Mouse (Mus musculus) MEL (cell line): ENCODE measurements around the gene Naif1. TPM values are rescaled to one million over a fixed set of nuclear protein-coding genes. Genes with fewer than 3 reads are reported as not detected.
A peak's percentile ranks its signal among the peaks of the same experiment; 100 is the strongest.

Source experiments
- DNase-seq: peaks from one replicate; pipeline ENCODE4 v3.0.0; 2011; ENCODE audit warnings: low read depth, low spot score
- H3K27ac ChIP-seq: 2 replicates; pipeline ENCODE4 v1.5.1; 2012; ENCODE audit warnings: low read depth, mild to moderate bottlenecking, control low read depth, low read length, moderate library complexity; ENCODE audit not compliant: control insufficient read depth
- H3K27me3 ChIP-seq, 2 experiments: fragments of 150-350 bp in 1 of 2; sonication (generic) in 1 of 2; 2 replicates each; pipeline ENCODE4 v1.6.1; 2012; ENCODE audit warnings: low read length in 2 of 2, mild to moderate bottlenecking in 2 of 2, improper control_type of control experiment in 1 of 2, moderate library complexity in 1 of 2; ENCODE audit not compliant: insufficient read depth in 2 of 2, control insufficient read depth in 1 of 2
- H3K36me3 ChIP-seq, 2 experiments: 2 replicates each; pipeline ENCODE4 v1.6.1; 2012 to 2014; ENCODE audit warnings: low read length in 2 of 2, improper control_type of control experiment in 1 of 2, inconsistent platforms in 1 of 2, mild to moderate bottlenecking in 1 of 2; ENCODE audit not compliant: insufficient read depth in 2 of 2, control insufficient read depth in 1 of 2
- H3K4me1 ChIP-seq, 2 experiments: fragments of 150-350 bp in 1 of 2; sonication (generic) in 1 of 2; 2 replicates each; pipeline ENCODE4 v1.6.1; 2012; ENCODE audit warnings: low read length in 2 of 2, improper control_type of control experiment in 1 of 2, mild to moderate bottlenecking in 1 of 2; ENCODE audit not compliant: insufficient read depth in 2 of 2, control insufficient read depth in 1 of 2
- H3K4me3 ChIP-seq, 2 experiments: fragments of 150-350 bp in 1 of 2; sonication (generic) in 1 of 2; 2 replicates each; pipeline ENCODE4 v1.5.1; 2012; ENCODE audit warnings: low read depth in 2 of 2, low read length in 2 of 2, mild to moderate bottlenecking in 2 of 2, moderate library complexity in 2 of 2, control low read depth in 1 of 2, improper control_type of control experiment in 1 of 2; ENCODE audit not compliant: control insufficient read depth in 1 of 2, insufficient read depth in 1 of 2
- H3K79me2 ChIP-seq: 2 replicates; pipeline ENCODE4 v1.6.1; 2012; ENCODE audit warnings: mild to moderate bottlenecking, low read length, moderate library complexity; ENCODE audit not compliant: control insufficient read depth, poor library complexity, insufficient read depth
- H3K9ac ChIP-seq: 2 replicates; pipeline ENCODE4 v1.6.1; 2012; ENCODE audit warnings: low read depth, mild to moderate bottlenecking, control low read depth, low read length, moderate library complexity; ENCODE audit not compliant: control insufficient read depth, poor library complexity, severe bottlenecking
- H3K9me3 ChIP-seq: fragments of 150-350 bp; sonication (generic); replicated peaks from 2 replicates; pipeline ENCODE4 v1.6.1; 2012; ENCODE audit warnings: mild to moderate bottlenecking, low read length, improper control_type of control experiment, moderate library complexity; ENCODE audit not compliant: insufficient read depth
- BHLHE40 ChIP-seq: IDR thresholded peaks from 2 replicates; pipeline ENCODE4 v1.6.1; 2012; ENCODE audit warnings: low read depth, mild to moderate bottlenecking, inconsistent platforms, low read length, improper control_type of control experiment, borderline replicate concordance
- CHD1 ChIP-seq: IDR thresholded peaks from 2 replicates; pipeline ENCODE4 v1.6.1; 2012; ENCODE audit warnings: low read depth, mild to moderate bottlenecking, inconsistent platforms, low read length, improper control_type of control experiment
- CHD2 ChIP-seq: IDR thresholded peaks from 2 replicates; pipeline ENCODE4 v1.6.1; 2011; ENCODE audit warnings: low read length, improper control_type of control experiment
- CTCF ChIP-seq, 3 experiments: IDR thresholded peaks in 2 of 3; conservative IDR thresholded peaks in 1 of 3; 2 replicates each; pipeline ENCODE4 v1.5.1; 2011 to 2012; ENCODE audit warnings: low read length in 3 of 3, low read depth in 2 of 3, mild to moderate bottlenecking in 2 of 3, improper control_type of control experiment in 1 of 3, inconsistent platforms in 1 of 3, mixed read lengths in 1 of 3, moderate library complexity in 1 of 3; ENCODE audit not compliant: control insufficient read depth in 1 of 3, insufficient read depth in 1 of 3, poor library complexity in 1 of 3, severe bottlenecking in 1 of 3
- E2F4 ChIP-seq: IDR thresholded peaks from 2 replicates; pipeline ENCODE4 v1.6.1; 2011; ENCODE audit warnings: low read depth, low read length, improper control_type of control experiment, borderline replicate concordance
- ELF1 ChIP-seq: IDR thresholded peaks from 2 replicates; pipeline ENCODE4 v1.6.1; 2014; ENCODE audit warnings: low read depth, mild to moderate bottlenecking, inconsistent platforms, low read length, improper control_type of control experiment, moderate library complexity
- EP300 ChIP-seq, 2 experiments: IDR thresholded peaks; 2 replicates each; pipeline ENCODE4 v1.6.1; 2011; ENCODE audit warnings: improper control_type of control experiment in 2 of 2, low read length in 2 of 2, low read depth in 1 of 2, mild to moderate bottlenecking in 1 of 2
- ETS1 ChIP-seq: IDR thresholded peaks from 2 replicates; pipeline ENCODE4 v1.6.1; 2012; ENCODE audit warnings: low read depth, mild to moderate bottlenecking, inconsistent platforms, low read length, improper control_type of control experiment, moderate library complexity
- GABPA ChIP-seq: IDR thresholded peaks from 2 replicates; pipeline ENCODE4 v1.6.1; 2012; ENCODE audit warnings: low read depth, mild to moderate bottlenecking, inconsistent platforms, low read length, improper control_type of control experiment, moderate library complexity
- HCFC1 ChIP-seq: IDR thresholded peaks from 2 replicates; pipeline ENCODE4 v1.6.1; 2012; ENCODE audit warnings: low read depth, mild to moderate bottlenecking, inconsistent platforms, low read length, improper control_type of control experiment, moderate library complexity
- JUND ChIP-seq: IDR thresholded peaks from 2 replicates; pipeline ENCODE4 v1.6.1; 2011; ENCODE audit warnings: low read depth, mild to moderate bottlenecking, improper control_type of control experiment, low read length
- KAT2A ChIP-seq: conservative IDR thresholded peaks from 2 replicates; pipeline ENCODE4 v1.6.1; 2012; ENCODE audit warnings: low read depth, low read length, improper control_type of control experiment, inconsistent platforms
- MAFK ChIP-seq: IDR thresholded peaks from 2 replicates; pipeline ENCODE4 v1.6.1; 2011; ENCODE audit warnings: low read depth, mild to moderate bottlenecking, low read length, improper control_type of control experiment, borderline replicate concordance
- MAX ChIP-seq: IDR thresholded peaks from 2 replicates; pipeline ENCODE4 v1.6.1; 2011; ENCODE audit warnings: low read length, improper control_type of control experiment
- MAZ ChIP-seq: IDR thresholded peaks from 2 replicates; pipeline ENCODE4 v1.6.1; 2012; ENCODE audit warnings: low read depth, mild to moderate bottlenecking, inconsistent platforms, low read length, improper control_type of control experiment
- MEF2A ChIP-seq: IDR thresholded peaks from 2 replicates; pipeline ENCODE4 v1.6.1; 2014; ENCODE audit warnings: low read depth, mild to moderate bottlenecking, inconsistent platforms, low read length, improper control_type of control experiment; ENCODE audit not compliant: poor library complexity, insufficient replicate concordance, severe bottlenecking; ENCODE audit errors: extremely low read depth
- MXI1 ChIP-seq: IDR thresholded peaks from 2 replicates; pipeline ENCODE4 v1.6.1; 2011; ENCODE audit warnings: mild to moderate bottlenecking, low read depth, low read length, improper control_type of control experiment
- MYB ChIP-seq: IDR thresholded peaks from 2 replicates; pipeline ENCODE4 v1.6.1; 2011; ENCODE audit warnings: mild to moderate bottlenecking, low read depth, low read length, improper control_type of control experiment
- MYC ChIP-seq: IDR thresholded peaks from 2 replicates; pipeline ENCODE4 v1.6.1; 2011; ENCODE audit warnings: low read depth, mild to moderate bottlenecking, low read length, improper control_type of control experiment, moderate library complexity
- NELFE ChIP-seq: IDR thresholded peaks from 2 replicates; pipeline ENCODE4 v1.6.1; 2011; ENCODE audit warnings: low read depth, low read length, improper control_type of control experiment
- POLR2A ChIP-seq, 2 experiments: IDR thresholded peaks; 2 replicates each; pipeline ENCODE4 v1.6.1; 2011 to 2012; ENCODE audit warnings: low read length in 2 of 2, mild to moderate bottlenecking in 2 of 2, control low read depth in 1 of 2, improper control_type of control experiment in 1 of 2, low read depth in 1 of 2, moderate library complexity in 1 of 2; ENCODE audit not compliant: control insufficient read depth in 1 of 2, insufficient read depth in 1 of 2, poor library complexity in 1 of 2
- POLR2AphosphoS2 ChIP-seq: IDR thresholded peaks from 2 replicates; pipeline ENCODE4 v1.6.1; 2011; ENCODE audit warnings: low read length, improper control_type of control experiment
- POLR2AphosphoS5 ChIP-seq: IDR thresholded peaks from 2 replicates; pipeline ENCODE4 v1.6.1; 2012; ENCODE audit warnings: low read depth, borderline replicate concordance, mild to moderate bottlenecking, inconsistent platforms, low read length, moderate library complexity, mixed read lengths
- RCOR1 ChIP-seq: IDR thresholded peaks from 2 replicates; pipeline ENCODE4 v1.6.1; 2012; ENCODE audit warnings: low read depth, mild to moderate bottlenecking, inconsistent platforms, low read length, improper control_type of control experiment
- SIN3A ChIP-seq: IDR thresholded peaks from 2 replicates; pipeline ENCODE4 v1.6.1; 2012; ENCODE audit warnings: low read length, improper control_type of control experiment, inconsistent platforms
- SMC3 ChIP-seq: IDR thresholded peaks from 2 replicates; pipeline ENCODE4 v1.6.1; 2011; ENCODE audit warnings: low read depth, low read length, improper control_type of control experiment
- TAL1 ChIP-seq: IDR thresholded peaks from 2 replicates; pipeline ENCODE4 v1.6.1; 2012; ENCODE audit warnings: mild to moderate bottlenecking, inconsistent platforms, low read length, moderate library complexity, mixed read lengths
- TBP ChIP-seq: IDR thresholded peaks from 2 replicates; pipeline ENCODE4 v1.8.0; 2011; ENCODE audit warnings: low read depth, low read length, improper control_type of control experiment
- TCF12 ChIP-seq: IDR thresholded peaks from 2 replicates; pipeline ENCODE4 v1.6.1; 2014; ENCODE audit warnings: low read depth, mild to moderate bottlenecking, inconsistent platforms, low read length, improper control_type of control experiment, moderate library complexity
- UBTF ChIP-seq: IDR thresholded peaks from 2 replicates; pipeline ENCODE4 v1.6.1; 2012; ENCODE audit warnings: low read depth, mild to moderate bottlenecking, inconsistent platforms, low read length, improper control_type of control experiment, moderate library complexity, borderline replicate concordance; ENCODE audit not compliant: insufficient read depth
- USF1 ChIP-seq: IDR thresholded peaks from 2 replicates; pipeline ENCODE4 v1.6.1; 2014; ENCODE audit warnings: low read depth, mild to moderate bottlenecking, inconsistent platforms, low read length, improper control_type of control experiment, moderate library complexity
- USF2 ChIP-seq, 2 experiments: IDR thresholded peaks; 2 replicates each; pipeline ENCODE4 v1.6.1; 2011 to 2012; ENCODE audit warnings: improper control_type of control experiment in 2 of 2, low read length in 2 of 2, borderline replicate concordance in 1 of 2, inconsistent platforms in 1 of 2, low read depth in 1 of 2, mild to moderate bottlenecking in 1 of 2; ENCODE audit not compliant: insufficient read depth in 1 of 2
- ZC3H11A ChIP-seq: IDR thresholded peaks from 2 replicates; pipeline ENCODE4 v1.6.1; 2012; ENCODE audit warnings: low read depth, mild to moderate bottlenecking, inconsistent platforms, low read length, improper control_type of control experiment
- ZKSCAN1 ChIP-seq: IDR thresholded peaks from 2 replicates; pipeline ENCODE4 v1.6.1; 2012; ENCODE audit warnings: low read depth, mild to moderate bottlenecking, inconsistent platforms, low read length, improper control_type of control experiment, moderate library complexity
- ZMIZ1 ChIP-seq: IDR thresholded peaks from 2 replicates; pipeline ENCODE4 v1.6.1; 2012; ENCODE audit warnings: low read depth, mild to moderate bottlenecking, inconsistent platforms, low read length, improper control_type of control experiment, moderate library complexity
- ZNF384 ChIP-seq: IDR thresholded peaks from 2 replicates; pipeline ENCODE4 v1.6.1; 2012; ENCODE audit warnings: low read depth, mild to moderate bottlenecking, inconsistent platforms, low read length, improper control_type of control experiment
- polyA plus RNA-seq, 2 experiments: library from polyadenylated mRNA; stranded (reverse) in 1 of 2; unstranded in 1 of 2; fragments of >175 nt in 1 of 2; fragments of >200 nt in 1 of 2; gene quantifications; 2 replicates each; pipeline versions ENCODE4 v1.2.1 to v1.2.4; 2012; ENCODE audit warnings: low replicate concordance in 2 of 2, low read depth in 1 of 2; ENCODE audit not compliant: insufficient read length in 2 of 2, insufficient read depth in 1 of 2, missing spikeins in 1 of 2
- total RNA-seq: library from RNA; depleted of rRNA; stranded (reverse); fragments of 300-350 nt; gene quantifications from 2 replicates; pipeline ENCODE4 v1.2.3, GENCODE M21; 2012

The Naif1 gene
- total and polyA plus RNA-seq, 3 experiments, result 4.9 to 8.5 TPM; not detected in 1

- H3K4me3 ChIP-seq, result peak overlapping the region; percentile 49 to 61
- H3K36me3 ChIP-seq, result peaks cover 0 to 19% of the 10 kb centered on the region in 2 experiments; a peak in 2 of 4 replicates
- H3K27ac ChIP-seq, result peak overlapping the region; percentile 97
- H3K4me1 ChIP-seq, result peaks cover 17 to 33% of the 10 kb centered on the region in 2 experiments
- H3K27me3 ChIP-seq, result no peaks in the 10 kb centered on the region
- DNase-seq, result peak; percentile 99
- no peaks in the 10 kb centered on the region for H3K9me3 ChIP-seq
- peak overlapping the region; percentile 70 for H3K9ac ChIP-seq
- no peaks in the 10 kb centered on the region; the same call in 1 of the 2 replicates for H3K79me2 ChIP-seq
- TF ChIP-seq BHLHE40 (peak; percentile 96), USF2 (IDR thresholded peaks at IDR 0.05; ENCODE audit: borderline replicate concordance in 1 of 2, insufficient read depth in 1 of 2, low read depth in 1 of 2, low read length in 2 of 2) (no peak), ELF1 (peak; percentile 70), ZMIZ1 (peak; percentile 78; the same call in 1 of the 2 replicates), KAT2A (peak; percentile 42; the same call in 1 of the 2 replicates), CHD2 (peak; percentile 66; the same call in 1 of the 2 replicates), SMC3 (no peak), HCFC1 (peak; percentile 69; the same call in 1 of the 2 replicates), POLR2AphosphoS2 (peak; percentile 71), RCOR1 (peak; percentile 88), MYB (peak; percentile 59), SIN3A (peak; percentile 95), E2F4 (no peak), MAZ (peak; percentile 70), MEF2A (peak; percentile 64; the same call in 1 of the 2 replicates), MYC (peak; percentile 95), TAL1 (peak; percentile 89), ZC3H11A (no peak; the same call in 1 of the 2 replicates), ETS1 (peak; percentile 93), POLR2AphosphoS5 (no peak), EP300 (IDR thresholded peaks at IDR 0.05; ENCODE audit: low read depth in 1 of 2, low read length in 2 of 2) (peak; percentile 93 to 96), MAFK (peak; percentile 71), CHD1 (peak; percentile 89; the same call in 1 of the 2 replicates), USF1 (peak; percentile 46), GABPA (no peak; the same call in 1 of the 2 replicates), POLR2A (IDR thresholded peaks at IDR 0.05; ENCODE audit: control insufficient read depth in 1 of 2, insufficient read depth in 1 of 2, low read depth in 1 of 2, low read length in 2 of 2, poor library complexity in 1 of 2) (peak in 1 of 2 experiments; percentile 83; a peak in 2 of 4 replicates), JUND (no peak; the same call in 1 of the 2 replicates), NELFE (peak; percentile 83), UBTF (no peak), ZKSCAN1 (no peak), ZNF384 (no peak), CTCF (IDR thresholded peaks at IDR 0.05 in 2 of 3, conservative IDR thresholded peaks at IDR 0.05 in 1 of 3; ENCODE audit: control insufficient read depth in 1 of 3, insufficient read depth in 1 of 3, low read depth in 2 of 3, low read length in 3 of 3, poor library complexity in 1 of 3, severe bottlenecking in 1 of 3) (no peak), TBP (peak; percentile 85), MAX (peak; percentile 95), MXI1 (peak; percentile 91), TCF12 (peak; percentile 94)
Measured at GRCm38 (mm10) chr2:32495185-32495726, 45.0 kb downstream of the Naif1 start.
